Mouse (Mus musculus) forebrain, embryonic 16.5 days (tissue): ENCODE measurements at regions not wholly inside any gene's neighbourhood (a gene's known extent, or its start where the extent isn't known, plus 50 kb on each side); places are given as distances from the start of the nearest gene placed in this dataset.

Experiments
- ATAC-seq: fragments of 200-750 bp; cut with Nextera tagmentation; 2 replicates; pipeline ENCODE4 v1.8.0; 2017; ENCODE audit warnings: mild to moderate bottlenecking, moderate library complexity
- H3K27ac ChIP-seq: fragments of 300-500 bp; sonication (generic); 2 replicates; pipeline ENCODE4 v1.5.1; 2014; ENCODE audit warnings: low read length, control low read depth
- H3K27me3 ChIP-seq: fragments of 300-500 bp; sonication (generic); replicated peaks from 2 replicates; pipeline ENCODE4 v1.6.1; 2014; ENCODE audit warnings: low read length; ENCODE audit not compliant: control insufficient read depth, insufficient read depth
- H3K36me3 ChIP-seq: fragments of 300-500 bp; sonication (generic); 2 replicates; pipeline ENCODE4 v1.6.1; 2014; ENCODE audit not compliant: control insufficient read depth, insufficient read depth
- H3K4me1 ChIP-seq: fragments of 300-500 bp; sonication (generic); replicated peaks from 2 replicates; pipeline ENCODE4 v1.6.1; 2014; ENCODE audit warnings: low read length; ENCODE audit not compliant: control insufficient read depth, insufficient read depth
- H3K4me2 ChIP-seq: fragments of 300-500 bp; sonication (generic); 2 replicates; pipeline ENCODE4 v1.6.1; 2014; ENCODE audit warnings: mild to moderate bottlenecking, low read length, control low read depth
- H3K4me3 ChIP-seq: fragments of 300-500 bp; sonication (generic); replicated peaks from 2 replicates; pipeline ENCODE4 v1.5.1; 2014; ENCODE audit warnings: mild to moderate bottlenecking, low read length, control low read depth
- H3K9ac ChIP-seq: fragments of 300-500 bp; sonication (generic); replicated peaks from 2 replicates; pipeline ENCODE4 v1.6.1; 2014; ENCODE audit warnings: low read depth, low read length, control low read depth
- H3K9me3 ChIP-seq: fragments of 300-500 bp; sonication (generic); 2 replicates; pipeline ENCODE4 v1.6.1; 2016; ENCODE audit warnings: low read length; ENCODE audit not compliant: control insufficient read depth
- WGBS: fragments of 180-500 bp; shearing (Covaris S2); extraction: QIAGEN DNeasy Blood & Tissue Kit; methylation state at CpG from one replicate; pipeline ENCODE4 v1.1.7; 2014; 5-methylcytosine and 5-hydroxymethylcytosine counted together

DNA sequence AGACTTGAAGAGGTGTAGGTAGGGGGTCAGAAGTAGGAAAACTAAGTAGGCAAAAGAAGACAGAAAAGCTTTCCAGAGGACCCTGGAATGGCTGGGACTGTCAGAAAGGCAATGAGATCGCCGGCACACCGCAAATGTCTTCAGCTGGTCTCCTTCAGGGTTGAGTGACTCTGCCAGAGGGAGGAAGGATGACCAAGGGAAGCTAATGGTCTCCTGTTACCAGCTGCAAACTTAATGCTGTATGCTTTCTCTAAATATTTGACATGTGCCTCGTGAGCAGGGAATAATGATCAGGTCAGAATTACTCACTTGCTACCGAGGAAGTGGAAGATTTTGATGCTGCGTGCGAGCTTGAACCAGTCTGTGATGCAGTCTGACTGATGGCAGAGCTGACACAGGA is 125.2 kb upstream of the Syt6 start:
- Histone ChIP-seq H3K9me3 (no peaks in the 10 kb centered on the region), H3K4me2 (no peak overlapping the region), H3K27me3 (no peaks in the 10 kb centered on the region), H3K4me1 (no peaks in the 10 kb centered on the region), H3K4me3 (no peak overlapping the region), H3K27ac (no peak overlapping the region), H3K36me3 (no peaks in the 10 kb centered on the region), H3K9ac (no peak overlapping the region)
- ATAC-seq: no peak
- 74% methylated on average over 7 of the region's 7 CpGs for WGBS

DNA sequence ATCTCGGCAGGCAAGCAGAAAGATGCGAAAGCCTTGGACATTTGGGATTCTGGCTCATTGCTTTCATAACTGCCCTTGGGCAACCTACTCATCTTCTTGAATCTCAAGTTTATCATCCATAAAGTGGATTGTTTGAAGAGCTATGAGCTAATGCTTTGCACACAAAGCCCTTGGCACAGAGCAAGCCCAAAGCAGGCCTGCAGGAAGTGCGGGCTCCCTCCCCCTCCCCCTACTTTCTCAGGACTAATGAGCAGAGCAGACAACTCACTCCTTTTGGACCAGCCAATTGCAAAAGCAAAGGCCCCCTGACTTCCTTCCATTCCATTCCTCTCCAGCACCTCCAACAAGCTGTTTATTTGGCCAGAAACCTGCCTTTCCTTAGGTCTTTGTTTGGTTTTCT is 123.1 kb upstream of the Syt6 start:
- H3K27me3 ChIP-seq: no peaks in the 10 kb centered on the region
- no peak overlapping the region for H3K4me3 ChIP-seq
- no peak overlapping the region for H3K9ac ChIP-seq
- H3K36me3 ChIP-seq: no peaks in the 10 kb centered on the region
- H3K27ac ChIP-seq: no peak overlapping the region
- no peak overlapping the region for H3K4me2 ChIP-seq
- H3K4me1 ChIP-seq: no peaks in the 10 kb centered on the region
- WGBS: 68% methylated on average over 3 of the region's 3 CpGs
- no peaks in the 10 kb centered on the region for H3K9me3 ChIP-seq
- ATAC-seq: no peak

DNA sequence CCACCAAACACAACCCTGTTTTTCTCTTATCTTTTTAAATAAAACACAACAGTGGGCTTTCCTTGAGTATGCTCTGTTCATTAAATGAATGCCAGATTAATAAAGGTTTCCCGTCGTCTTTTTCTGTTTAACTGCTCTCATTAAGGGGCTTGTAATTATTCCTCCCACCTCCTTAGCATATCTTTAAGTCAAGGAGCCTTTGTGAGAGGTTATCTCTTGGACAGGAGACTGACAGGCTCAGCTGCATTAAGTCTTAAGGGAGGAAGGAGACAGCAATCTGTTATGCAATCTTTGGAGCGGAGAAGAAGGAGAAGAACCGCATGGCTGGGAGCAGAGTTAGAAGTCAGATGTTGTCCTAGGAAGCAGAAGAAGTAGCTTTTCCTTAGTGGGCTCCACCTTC is 111.3 kb upstream of the Syt6 start:
- peak overlapping the region; percentile 54; the same call in 1 of the 2 replicates for H3K27ac ChIP-seq
- H3K4me2 ChIP-seq: no peak overlapping the region
- H3K27me3 ChIP-seq: no peaks in the 10 kb centered on the region
- peaks cover 14% of the 10 kb centered on the region for H3K4me1 ChIP-seq
- WGBS: 11% methylated on average over 4 of the region's 4 CpGs
- peak; percentile 70 for ATAC-seq
- no peak overlapping the region for H3K9ac ChIP-seq
- no peak overlapping the region for H3K4me3 ChIP-seq
- no peaks in the 10 kb centered on the region for H3K9me3 ChIP-seq
- no peaks in the 10 kb centered on the region for H3K36me3 ChIP-seq

DNA sequence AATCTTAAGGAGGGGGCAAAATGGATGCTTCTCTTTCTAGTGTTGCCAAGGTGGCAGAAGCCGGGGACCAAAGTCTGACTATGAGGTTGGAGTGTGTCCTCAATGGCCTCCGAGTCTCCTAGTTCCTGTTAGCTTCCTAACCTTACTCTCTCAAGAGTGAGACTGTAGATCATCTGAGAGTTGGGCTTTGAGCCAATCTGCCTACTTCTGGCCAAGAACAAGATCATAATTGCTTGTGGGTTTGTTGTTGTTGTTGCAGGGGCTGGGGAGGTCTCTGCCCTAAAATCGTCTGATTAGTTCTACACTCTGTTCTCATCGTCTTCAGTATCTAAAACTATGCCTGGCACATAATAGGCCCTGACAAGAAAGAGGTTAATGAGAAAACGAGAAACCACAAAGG is 110.8 kb upstream of the Syt6 start:
- Histone ChIP-seq H3K4me3 (no peak overlapping the region), H3K4me1 (peaks cover 14% of the 10 kb centered on the region), H3K27me3 (no peaks in the 10 kb centered on the region), H3K27ac (peak overlapping the region; percentile 54), H3K9me3 (no peaks in the 10 kb centered on the region), H3K36me3 (no peaks in the 10 kb centered on the region), H3K4me2 (no peak overlapping the region), H3K9ac (no peak overlapping the region)
- WGBS: 23% methylated on average over 5 of the region's 5 CpGs
- ATAC-seq: peak; percentile 11

DNA sequence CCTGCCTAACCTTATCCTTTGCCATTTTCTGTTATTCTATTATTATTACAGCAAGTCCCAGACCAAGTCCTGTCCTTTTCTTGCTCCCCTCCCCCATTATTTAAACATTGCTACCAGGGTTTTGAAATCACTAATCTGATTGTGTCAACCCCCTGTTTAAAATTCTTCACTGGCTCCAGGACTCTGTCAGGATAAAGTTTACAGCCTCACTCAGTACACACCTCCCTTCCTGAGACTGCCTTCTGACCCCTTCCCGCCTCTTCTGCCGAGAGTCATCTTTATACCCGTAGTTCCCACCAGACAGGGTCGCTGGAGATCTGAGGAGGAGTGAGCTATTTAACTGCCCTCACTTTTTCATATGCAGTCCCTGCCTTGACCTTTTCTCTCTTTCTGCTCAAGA is 110.3 kb upstream of the Syt6 start:
- no peak for ATAC-seq
- Histone ChIP-seq H3K4me2 (no peak overlapping the region), H3K27ac (no peak overlapping the region), H3K4me1 (peaks cover 14% of the 10 kb centered on the region), H3K9ac (no peak overlapping the region), H3K9me3 (no peaks in the 10 kb centered on the region), H3K4me3 (no peak overlapping the region), H3K27me3 (no peaks in the 10 kb centered on the region), H3K36me3 (no peaks in the 10 kb centered on the region)
- 41% methylated on average over 4 of the region's 4 CpGs for WGBS

DNA sequence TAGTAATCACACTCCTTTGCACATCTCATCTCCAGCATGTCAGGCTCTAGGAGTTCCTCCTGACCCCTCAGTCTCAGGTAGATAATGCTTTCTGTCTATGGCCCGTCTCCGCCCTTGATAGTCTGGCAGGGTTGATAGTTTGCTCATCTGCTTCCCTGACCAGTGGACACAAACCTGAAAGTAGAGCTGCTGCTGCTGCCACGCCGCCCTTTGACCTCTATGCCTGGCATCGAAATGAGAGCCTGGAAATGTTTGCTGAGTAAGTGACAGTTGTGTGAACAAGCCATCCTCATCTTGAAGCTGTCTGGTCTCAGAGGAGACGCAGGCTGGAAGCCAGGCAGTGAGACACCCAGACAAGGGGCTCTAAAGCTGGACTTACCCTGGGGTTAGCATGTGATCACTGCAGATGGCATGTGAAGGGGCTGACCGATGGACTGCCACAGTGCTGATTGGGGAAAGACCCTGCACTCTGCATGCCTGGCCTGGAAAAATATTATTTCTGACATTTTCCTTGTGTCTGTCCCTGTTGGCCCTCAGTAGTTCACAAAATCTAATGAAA is 109.8 kb upstream of the Syt6 start:
- no peak for ATAC-seq
- H3K27ac ChIP-seq: no peak overlapping the region
- WGBS: 84% methylated on average over 7 of the region's 7 CpGs

DNA sequence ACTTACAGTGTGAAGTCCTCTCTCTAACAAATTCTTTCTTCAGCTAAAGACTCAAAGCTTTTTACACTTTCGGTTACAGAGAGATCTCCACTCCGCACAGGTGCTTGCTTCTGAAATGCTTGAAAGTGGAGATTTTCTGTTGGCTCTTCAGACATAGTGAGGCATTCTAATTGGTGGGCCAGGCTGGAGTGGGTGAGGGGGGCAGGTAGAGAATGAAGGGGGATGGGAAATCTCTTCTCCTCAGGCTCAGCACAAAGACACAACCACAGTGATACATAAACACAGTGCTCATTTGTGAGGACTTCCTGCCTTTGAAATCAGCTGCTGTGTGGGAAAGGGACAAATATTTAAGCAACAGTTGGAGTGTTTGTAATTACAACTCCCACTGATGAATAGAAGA is 109.1 kb upstream of the Syt6 start:
- Histone ChIP-seq H3K4me3 (no peak overlapping the region), H3K36me3 (no peaks in the 10 kb centered on the region), H3K27me3 (no peaks in the 10 kb centered on the region), H3K9me3 (no peaks in the 10 kb centered on the region), H3K9ac (no peak overlapping the region), H3K4me1 (peaks cover 14% of the 10 kb centered on the region), H3K4me2 (no peak overlapping the region), H3K27ac (no peak overlapping the region)
- 0 out of 2 replicates have a peak, but pooled peaks have one; percentile 24 for ATAC-seq
- WGBS: 60% methylated on average over 2 of the region's 2 CpGs

More for the DNA sequence above, 109.8 kb upstream of the Syt6 start:
- Histone ChIP-seq H3K9me3 (no peaks in the 10 kb centered on the region), H3K9ac (no peak overlapping the region), H3K4me1 (peaks cover 14% of the 10 kb centered on the region), H3K36me3 (no peaks in the 10 kb centered on the region), H3K4me3 (no peak overlapping the region), H3K4me2 (no peak overlapping the region), H3K27me3 (no peaks in the 10 kb centered on the region)

DNA sequence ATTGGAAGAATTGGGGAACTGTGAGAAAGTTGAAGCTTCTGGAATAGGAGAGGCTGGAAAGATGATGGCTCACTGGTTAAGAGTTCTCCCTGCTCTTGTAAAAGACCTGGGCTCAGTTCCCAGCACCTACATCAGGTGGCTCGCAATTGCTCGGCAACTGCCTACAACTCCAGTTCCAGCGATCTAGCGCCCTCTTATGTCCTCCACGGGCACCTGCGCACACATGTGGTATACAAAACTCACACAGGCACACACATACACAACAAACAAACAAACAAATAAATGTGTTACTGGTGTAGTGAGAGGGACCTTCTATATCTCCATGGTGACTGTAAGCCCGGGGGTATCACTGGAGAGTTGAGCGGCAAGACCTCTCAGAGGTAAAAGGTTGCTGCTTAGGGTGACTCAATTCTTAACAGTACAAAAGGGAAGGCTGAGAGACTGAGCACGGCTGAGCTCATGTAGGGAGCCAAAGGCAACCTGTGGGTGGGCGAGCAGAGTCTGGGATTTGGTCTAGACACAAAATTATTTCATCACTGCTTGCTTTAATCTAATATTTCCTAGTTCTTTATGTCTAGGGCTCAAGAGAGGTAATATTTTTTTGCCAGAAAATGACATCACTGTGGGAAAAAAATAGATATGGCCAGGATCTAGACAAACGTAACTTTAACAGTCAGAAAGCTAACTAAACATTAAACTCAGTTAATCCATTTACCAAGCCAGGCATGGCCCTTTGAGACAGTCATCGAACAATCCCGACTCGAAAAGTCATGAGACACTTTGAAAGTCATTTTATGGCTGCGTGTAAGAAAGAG is 104.2 kb upstream of the Syt6 start:
- Histone ChIP-seq H3K9me3 (no peaks in the 10 kb centered on the region), H3K4me2 (no peak overlapping the region), H3K36me3 (no peaks in the 10 kb centered on the region), H3K27me3 (no peaks in the 10 kb centered on the region), H3K27ac (no peak overlapping the region), H3K4me3 (no peak overlapping the region), H3K9ac (no peak overlapping the region), H3K4me1 (0 out of 2 replicates have a peak, but pooled peaks cover 3% of the 10 kb centered on the region)
- no peak for ATAC-seq
- 86% methylated on average over 15 of the region's 15 CpGs for WGBS

DNA sequence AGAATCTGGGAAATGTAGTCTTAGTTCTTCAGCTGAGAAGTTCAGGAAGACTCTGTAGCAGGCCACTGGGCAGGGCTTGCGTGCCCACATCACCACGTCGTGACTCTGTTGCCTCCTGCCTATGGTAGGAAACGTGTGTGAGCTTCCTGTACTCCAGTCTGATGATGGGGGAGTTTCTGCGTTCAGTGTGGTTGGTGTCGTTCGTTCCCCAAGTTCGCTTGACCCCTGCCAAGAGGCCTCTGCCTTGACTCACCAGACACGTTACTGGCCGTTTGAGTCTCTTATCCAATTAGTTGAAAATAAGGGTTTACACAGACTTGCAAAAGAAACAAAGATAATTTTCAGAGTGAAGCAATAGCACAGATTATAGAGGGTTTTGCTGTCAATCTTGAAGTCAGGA is 102.4 kb upstream of the Syt6 start:
- Histone ChIP-seq H3K9ac (no peak overlapping the region), H3K36me3 (no peaks in the 10 kb centered on the region), H3K4me1 (no peaks in the 10 kb centered on the region), H3K4me3 (no peak overlapping the region), H3K27ac (no peak overlapping the region), H3K9me3 (no peaks in the 10 kb centered on the region), H3K27me3 (no peaks in the 10 kb centered on the region), H3K4me2 (no peak overlapping the region)
- WGBS: 77% methylated on average over 10 of the region's 10 CpGs
- no peak for ATAC-seq
